Comparison of ENCODE assay signal across 8 mouse cellular contexts in genomic region chr14:27367117-27367711, GRCm38 (mm10).
DNase-seq lines count a peak whose midpoint lies in the region; ATAC-seq lines count a peak whose summit lies in the region.

No protein-coding gene starts in this region.

- no peak overlapping the region for H3K4me2 ChIP-seq in hindbrain, embryonic 14.5 days (replicated peaks)
- H3K4me2 ChIP-seq in limb, embryonic 12.5 days, result peak overlapping the region; percentile 39
- H3K4me2 ChIP-seq in forebrain, embryonic 16.5 days (ENCODE audit: low read length), result no peak overlapping the region

- no peak overlapping the region for H3K9ac ChIP-seq in hindbrain, embryonic 14.5 days
- H3K9ac ChIP-seq in limb, embryonic 12.5 days (replicated peaks), result no peak overlapping the region
- no peak overlapping the region for H3K9ac ChIP-seq in forebrain, embryonic 16.5 days (replicated peaks; ENCODE audit: low read depth, low read length)

- H3K4me1 ChIP-seq in hindbrain, embryonic 10.5 days (replicated peaks), result peaks cover 12% of the 10 kb centered on the region; the same call in 1 of the 2 replicates
- H3K4me1 ChIP-seq in hindbrain, embryonic 14.5 days (replicated peaks; ENCODE audit: control insufficient read depth, insufficient read depth, low read length), result no peaks in the 10 kb centered on the region
- H3K4me1 ChIP-seq in limb, embryonic 12.5 days (replicated peaks), result peaks cover 62% of the 10 kb centered on the region
- H3K4me1 ChIP-seq in forebrain, embryonic 16.5 days (replicated peaks; ENCODE audit: control insufficient read depth, insufficient read depth, low read length), result no peaks in the 10 kb centered on the region

- peak overlapping the region; percentile 54 for H3K27ac ChIP-seq in hindbrain, embryonic 10.5 days
- H3K27ac ChIP-seq in hindbrain, embryonic 14.5 days, result no peak overlapping the region
- H3K27ac ChIP-seq in limb, embryonic 12.5 days, result peak overlapping the region; percentile 93
- no peak overlapping the region for H3K27ac ChIP-seq in forebrain, embryonic 16.5 days (ENCODE audit: low read length)

- WGBS in hindbrain, embryonic 10.5 days, result 66% methylated on average over 10 of the region's 10 CpGs
- WGBS in hindbrain, embryonic 14.5 days, result 73% methylated on average over 10 of the region's 10 CpGs
- 18% methylated on average over 10 of the region's 10 CpGs for WGBS in limb, embryonic 12.5 days
- 74% methylated on average over 10 of the region's 10 CpGs for WGBS in forebrain, embryonic 16.5 days

- H3K27me3 ChIP-seq in hindbrain, embryonic 10.5 days (ENCODE audit: insufficient read depth, poor library complexity, severe bottlenecking), result no peaks in the 10 kb centered on the region
- H3K27me3 ChIP-seq in hindbrain, embryonic 14.5 days (ENCODE audit: control insufficient read depth, insufficient read depth, low read length), result no peaks in the 10 kb centered on the region
- no peaks in the 10 kb centered on the region for H3K27me3 ChIP-seq in limb, embryonic 12.5 days
- no peaks in the 10 kb centered on the region for H3K27me3 ChIP-seq in forebrain, embryonic 16.5 days (replicated peaks; ENCODE audit: control insufficient read depth, insufficient read depth, low read length)

- intact Hi-C loops in heart, postnatal 36 days (cut with DNase I), result loop anchor here (1.0 kb wide), 1 partner anchor 22 kb away; no protein-coding TSS in a partner anchor

- no peaks in the 10 kb centered on the region for H3K9me3 ChIP-seq in hindbrain, embryonic 10.5 days
- no peaks in the 10 kb centered on the region for H3K9me3 ChIP-seq in hindbrain, embryonic 14.5 days (ENCODE audit: control insufficient read depth, low read length)
- no peaks in the 10 kb centered on the region for H3K9me3 ChIP-seq in limb, embryonic 12.5 days
- no peaks in the 10 kb centered on the region for H3K9me3 ChIP-seq in forebrain, embryonic 16.5 days (ENCODE audit: control insufficient read depth, low read length)

- H3K36me3 ChIP-seq in hindbrain, embryonic 10.5 days, result no peaks in the 10 kb centered on the region
- no peaks in the 10 kb centered on the region for H3K36me3 ChIP-seq in hindbrain, embryonic 14.5 days (replicated peaks; ENCODE audit: control insufficient read depth, insufficient read depth)
- H3K36me3 ChIP-seq in limb, embryonic 12.5 days, result no peaks in the 10 kb centered on the region; the same call in 1 of the 2 replicates
- H3K36me3 ChIP-seq in forebrain, embryonic 16.5 days (ENCODE audit: control insufficient read depth, insufficient read depth), result no peaks in the 10 kb centered on the region

- ATAC-seq in hindbrain, embryonic 14.5 days (ENCODE audit: low FRiP score), result no peak; the same call in 1 of the 2 replicates
- peak; percentile 46 for ATAC-seq in activated CD4-positive, CD25-positive, alpha-beta regulatory T cell, adult 4 months
- peak; percentile 74 for ATAC-seq in limb, embryonic 12.5 days (ENCODE audit: insufficient number of reproducible peaks, insufficient read depth, low FRiP score, low TSS enrichment, low read depth)
- ATAC-seq in forebrain, embryonic 16.5 days, result no peak

- no peak overlapping the region for H3K4me3 ChIP-seq in hindbrain, embryonic 10.5 days
- no peak overlapping the region for H3K4me3 ChIP-seq in hindbrain, embryonic 14.5 days (replicated peaks; ENCODE audit: low read length)
- H3K4me3 ChIP-seq in limb, embryonic 12.5 days (replicated peaks), result no peak overlapping the region
- H3K4me3 ChIP-seq in forebrain, embryonic 16.5 days (replicated peaks; ENCODE audit: low read length), result no peak overlapping the region

- peak; percentile 15 for DNase-seq in hindbrain, embryonic 10.5 days (ENCODE audit: low spot score)
- DNase-seq in hindbrain, embryonic 14.5 days (ENCODE audit: low spot score), result no peak
- DNase-seq in embryo, embryonic 11 days, result peak; percentile 43
- no peak for DNase-seq in cerebellum, adult 11-12 months
- no peak for DNase-seq in heart, postnatal 36 days

Comparison
In these comparisons a context has a peak if more than half of its experiments do, and no peak if none do; other contexts are left out.
1. DNase-seq: peak in hindbrain, embryonic 10.5 days (single experiment) and embryo, embryonic 11 days (single experiment); none in hindbrain, embryonic 14.5 days (single experiment), cerebellum, adult 11-12 months (single experiment) and heart, postnatal 36 days (0 of 2).
2. H3K27ac ChIP-seq: peak in hindbrain, embryonic 10.5 days (single experiment) and limb, embryonic 12.5 days (single experiment); none in hindbrain, embryonic 14.5 days (single experiment) and forebrain, embryonic 16.5 days (single experiment).
3. ATAC-seq: peak in activated CD4-positive, CD25-positive, alpha-beta regulatory T cell, adult 4 months (single experiment) and limb, embryonic 12.5 days (single experiment); none in hindbrain, embryonic 14.5 days (single experiment) and forebrain, embryonic 16.5 days (single experiment).